Mouse (Mus musculus): ENCODE measurements around the gene Gna13.
"Not testable (repeated sequence)": the region's sequence is repeated elsewhere in the genome, so short reads cannot be mapped to it uniquely, and the experiment has no call there.

Gene Gna13

DNA sequence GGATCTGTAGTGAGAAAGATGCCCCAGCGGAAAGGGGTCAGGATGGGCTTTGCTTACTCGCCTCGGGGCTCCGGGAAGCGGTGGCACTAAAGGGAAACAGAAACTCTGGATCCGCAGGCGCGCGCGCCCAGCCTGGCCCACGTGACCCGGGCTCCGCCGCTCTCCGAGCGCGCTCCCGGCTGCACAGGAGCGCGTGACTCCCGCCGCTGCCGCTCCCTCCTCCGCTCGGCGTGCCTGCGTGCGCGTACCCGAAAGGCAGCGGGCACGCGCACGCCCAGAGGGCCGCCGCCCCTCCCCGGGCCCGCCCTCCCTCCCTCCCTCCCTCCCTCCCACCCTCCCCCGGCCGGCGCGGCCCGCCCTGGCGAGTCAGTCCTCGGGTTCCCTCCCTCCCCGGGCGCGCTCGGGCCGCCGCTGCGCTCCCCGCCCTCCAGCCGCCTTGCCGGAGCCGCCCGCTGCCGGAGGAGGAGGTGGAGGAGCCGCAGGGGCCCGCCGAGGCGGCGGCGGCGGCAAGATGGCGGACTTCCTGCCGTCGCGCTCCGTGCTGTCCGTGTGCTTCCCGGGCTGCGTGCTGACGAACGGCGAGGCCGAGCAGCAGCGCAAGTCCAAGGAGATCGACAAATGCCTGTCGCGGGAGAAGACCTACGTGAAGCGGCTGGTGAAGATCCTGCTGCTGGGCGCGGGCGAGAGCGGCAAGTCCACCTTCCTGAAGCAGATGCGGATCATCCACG is at the start of gene Gna13:
Gene Gna13 (plus strand): TSS at position 369 of the 728 bp plus-strand sequence.
- peak; percentile 91 to 93 for DNase-seq (ENCODE audit: low spot score in 2 of 2)

DNA sequence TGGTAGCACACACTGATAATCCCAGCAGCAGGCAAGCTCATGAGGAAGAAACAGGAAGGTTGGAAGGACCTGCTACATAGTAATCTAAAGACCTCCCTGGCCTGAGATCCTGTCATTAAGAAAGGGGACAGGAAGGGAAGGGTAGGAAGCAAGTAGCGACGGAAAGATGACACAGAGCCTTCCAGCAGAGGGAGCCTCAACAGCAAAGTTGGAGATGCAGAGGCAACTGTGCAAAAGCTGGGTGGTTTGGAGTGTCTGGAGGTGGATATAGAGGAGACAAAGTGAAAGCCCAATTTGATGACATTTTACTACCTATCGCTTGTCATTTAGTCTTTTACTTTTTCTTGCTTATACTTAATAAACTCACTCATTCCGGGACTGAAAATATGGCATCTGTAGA is 45.7 kb upstream of the Gna13 start:
- DNase-seq (ENCODE audit: low spot score in 2 of 2): no peak

DNA sequence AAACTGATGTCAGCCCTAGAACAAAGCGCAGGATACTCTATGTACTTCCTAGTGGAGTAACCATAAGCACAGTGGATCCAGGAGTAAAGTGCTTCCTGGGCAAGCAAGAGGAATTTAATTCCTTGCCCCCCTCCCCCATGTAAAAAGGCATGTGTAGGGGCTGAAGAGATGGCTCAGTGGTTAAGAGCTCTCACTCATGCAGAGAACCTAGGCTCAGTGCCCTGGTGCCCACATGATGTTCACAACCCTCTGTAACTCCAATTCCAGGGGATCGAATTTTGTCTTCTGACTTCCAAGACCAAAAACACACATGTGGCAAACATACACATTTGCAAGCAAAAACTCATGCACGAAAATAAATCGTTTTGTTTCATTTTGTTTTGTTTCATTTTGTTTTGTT is 43.2 kb upstream of the Gna13 start:
- no peak for DNase-seq (ENCODE audit: low spot score in 2 of 2)

DNA sequence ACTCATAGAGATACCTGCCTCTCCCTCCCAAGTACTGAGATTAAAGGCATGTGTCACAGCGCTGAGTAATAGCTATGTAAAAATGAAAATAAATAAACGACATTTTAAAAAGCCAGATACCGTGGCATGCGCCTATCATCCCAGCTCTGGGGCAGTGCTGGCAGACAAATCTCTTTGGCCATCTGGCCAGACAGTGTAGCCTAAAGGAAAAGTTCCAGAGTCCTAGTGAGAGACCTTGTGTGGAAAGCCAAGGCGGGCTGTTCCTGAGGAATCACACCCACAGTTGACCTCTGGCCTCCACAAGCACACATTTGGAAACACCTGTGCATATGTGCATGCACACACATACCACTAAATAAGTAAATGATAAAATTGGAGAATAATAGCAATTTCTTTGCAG is 42.7 kb upstream of the Gna13 start:
- DNase-seq (ENCODE audit: low spot score in 2 of 2): no peak

GRCm38 (mm10) chr11:109320361-109320933 is 42.2 kb upstream of the Gna13 start:
- DNase-seq (ENCODE audit: low spot score in 2 of 2): no peak

DNA sequence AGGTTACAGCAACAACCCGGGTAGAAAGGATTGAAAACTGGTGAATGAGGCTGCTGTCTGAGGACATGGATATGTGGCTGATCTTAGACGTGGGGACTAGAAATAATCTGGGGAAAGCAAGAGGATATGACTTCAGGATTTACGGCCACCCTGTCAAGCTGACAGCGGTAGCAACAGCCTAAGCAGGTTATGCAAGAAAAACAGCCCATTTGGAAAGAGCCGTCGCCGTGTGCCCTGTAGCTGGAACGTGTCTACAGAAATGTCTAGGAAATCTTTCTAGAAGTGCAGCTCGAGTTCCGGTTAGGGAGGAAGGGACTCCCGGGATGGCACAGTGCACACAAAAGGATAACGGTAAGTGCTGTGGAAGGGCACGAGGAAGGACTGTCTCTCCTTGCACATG is 36.4 kb upstream of the Gna13 start:
- no peak for DNase-seq (ENCODE audit: low spot score in 2 of 2)

DNA sequence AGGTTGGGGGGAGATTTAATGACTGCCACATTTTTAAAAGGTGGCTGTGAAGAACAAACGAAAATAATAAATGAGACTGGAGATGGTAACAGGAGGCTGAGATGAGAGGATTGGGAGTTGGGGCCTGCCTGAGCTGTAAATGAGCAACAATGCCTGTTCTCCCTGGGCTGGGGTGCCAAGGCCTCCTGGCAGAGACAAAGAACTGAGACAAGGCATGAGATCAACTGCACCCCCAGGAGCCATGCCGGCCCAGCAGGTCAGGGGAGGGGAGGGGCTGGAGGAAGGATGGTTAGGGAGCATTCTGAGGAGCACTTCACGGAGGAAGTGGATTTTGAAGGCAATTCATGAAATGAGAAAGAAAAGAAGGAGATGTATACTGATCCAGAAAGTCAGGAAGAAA is 35.2 kb upstream of the Gna13 start:
- DNase-seq (ENCODE audit: low spot score in 2 of 2): no peak

DNA sequence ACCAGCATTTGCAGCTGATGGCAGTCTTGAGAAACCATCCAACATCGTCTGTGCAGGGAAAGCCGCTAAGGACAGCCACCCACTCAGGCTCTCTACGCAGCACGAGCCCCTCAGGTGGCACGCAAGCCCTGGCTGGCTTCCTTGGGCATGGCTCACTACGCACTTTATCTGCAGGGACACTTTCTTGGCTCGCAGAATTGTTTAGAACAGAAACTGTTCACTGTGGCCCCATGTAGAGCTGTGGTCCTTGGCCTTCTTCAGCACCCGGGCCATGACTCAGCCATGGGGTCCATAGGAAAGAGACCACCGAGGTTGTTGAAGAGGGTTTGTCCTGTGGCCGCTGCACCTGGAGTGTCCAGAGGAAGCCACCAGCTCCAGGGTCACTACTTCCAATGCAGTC is 34.7 kb upstream of the Gna13 start:
- DNase-seq (ENCODE audit: low spot score in 2 of 2): no peak

GRCm38 (mm10) chr11:109329331-109329730 is 33.3 kb upstream of the Gna13 start:
- no peak for DNase-seq (ENCODE audit: low spot score in 2 of 2)

DNA sequence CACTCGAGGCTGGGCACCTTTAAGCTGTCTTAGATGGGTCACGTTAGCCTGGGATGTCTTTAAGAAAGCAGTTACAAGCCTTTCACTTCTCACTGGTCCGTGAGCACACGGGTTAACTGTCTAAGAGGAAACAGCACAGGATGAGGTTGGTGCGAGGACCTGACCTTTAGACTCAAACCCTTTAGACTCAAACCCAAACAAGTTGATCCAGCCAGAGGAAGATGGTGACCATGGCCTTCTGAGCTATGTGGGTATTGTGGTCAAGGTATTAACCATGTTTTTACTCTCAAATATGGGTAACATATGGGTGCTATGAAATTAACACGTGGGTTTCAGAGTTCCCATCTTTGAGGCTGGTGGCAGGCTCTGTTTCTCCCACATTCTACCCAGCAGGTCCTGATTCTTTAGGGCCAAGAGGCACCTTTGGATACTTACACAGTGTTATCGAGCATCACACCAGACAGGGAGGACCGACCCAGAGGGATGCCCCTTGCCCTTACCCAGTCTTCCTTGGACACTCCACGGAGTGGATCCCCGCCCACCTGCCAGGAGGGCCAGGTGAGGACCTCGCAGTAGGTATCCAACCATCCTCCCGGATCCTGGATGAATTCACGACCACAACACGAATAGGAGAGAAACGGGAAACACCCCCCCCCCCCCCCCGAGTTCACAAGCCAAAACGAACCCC is 31.8 kb upstream of the Gna13 start:
- DNase-seq (ENCODE audit: low spot score in 2 of 2): no peak

- peak; percentile 89 to 94 for DNase-seq (ENCODE audit: low spot score in 2 of 2)
These were observed 31.2 kb upstream of the Gna13 start for GRCm38 (mm10) chr11:109331424-109331824.

GRCm38 (mm10) chr11:109332722-109333121 is 29.9 kb upstream of the Gna13 start:
- DNase-seq (ENCODE audit: low spot score in 2 of 2): no peak

DNA sequence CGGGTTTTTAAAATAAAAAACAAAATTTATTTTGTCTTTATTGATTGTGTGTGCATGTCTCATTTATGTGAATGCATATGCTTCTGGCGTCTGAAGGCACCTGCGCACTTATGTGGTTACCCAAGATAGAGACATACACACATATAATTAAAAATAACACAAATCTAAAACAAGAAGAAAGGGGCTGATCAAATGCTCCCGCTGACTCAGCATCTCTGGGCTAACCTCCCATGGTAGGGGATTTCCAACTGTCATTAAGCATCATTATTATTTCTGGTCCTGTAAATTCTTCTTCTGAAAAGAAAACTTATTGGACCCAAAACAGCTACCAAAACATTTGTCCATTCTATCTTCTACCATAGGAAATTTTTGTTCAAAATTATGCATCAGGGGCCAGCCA is 27.9 kb upstream of the Gna13 start:
- no peak for DNase-seq (ENCODE audit: low spot score in 2 of 2)

- DNase-seq (ENCODE audit: low spot score in 2 of 2): no peak
These were observed 26.7 kb upstream of the Gna13 start for GRCm38 (mm10) chr11:109335890-109336289.

GRCm38 (mm10) chr11:109339155-109339938 is 23.3 kb upstream of the Gna13 start:
- DNase-seq (ENCODE audit: low spot score in 2 of 2): no peak

DNA sequence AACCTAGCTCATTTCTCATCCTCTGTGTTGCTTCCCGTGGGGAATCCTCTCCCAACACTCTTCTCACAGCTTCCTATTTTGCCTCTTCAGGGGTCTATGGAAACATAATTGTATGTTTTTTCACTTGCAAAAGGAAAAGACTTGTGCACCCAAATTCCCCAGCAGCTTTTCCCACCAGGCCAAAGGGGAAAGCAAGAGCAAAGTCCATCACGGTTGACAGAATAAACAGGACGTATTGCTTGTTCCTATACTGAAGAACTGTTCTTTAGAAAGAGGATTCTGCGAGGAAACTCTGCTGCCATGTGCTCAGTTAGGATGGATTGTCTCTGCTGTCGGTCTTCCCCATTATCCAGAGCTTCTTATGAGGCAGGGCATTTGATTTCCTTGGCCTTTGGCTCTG is 22.1 kb upstream of the Gna13 start:
- DNase-seq (ENCODE audit: low spot score in 2 of 2): no peak

DNA sequence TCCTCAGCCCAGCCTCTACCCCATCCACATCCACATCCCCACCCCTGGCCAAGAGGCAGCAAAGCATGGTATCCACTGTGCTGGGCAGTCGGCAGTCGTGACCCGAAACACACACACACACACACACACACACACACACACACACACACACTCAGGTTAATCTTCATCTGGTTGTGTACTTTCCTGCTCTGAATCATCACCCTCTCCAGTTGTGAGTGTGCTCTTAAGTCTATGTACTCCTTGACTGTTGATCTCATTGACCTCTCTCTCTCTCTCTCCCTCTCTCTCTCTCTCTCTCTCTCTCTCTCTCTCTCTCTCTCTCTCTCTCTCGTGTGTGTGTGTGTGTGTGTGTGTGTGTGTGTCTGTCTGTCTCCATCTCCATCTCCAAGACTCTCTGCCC is 20.0 kb upstream of the Gna13 start:
- DNase-seq (ENCODE audit: low spot score in 2 of 2): not testable (repeated sequence)

- no peak for DNase-seq (ENCODE audit: low spot score in 2 of 2)
These were observed 19.1 kb upstream of the Gna13 start for GRCm38 (mm10) chr11:109343558-109343957.

- peak; percentile 63 to 65 for DNase-seq (ENCODE audit: low spot score in 2 of 2)
These were observed 18.5 kb upstream of the Gna13 start for GRCm38 (mm10) chr11:109343991-109344599.

DNA sequence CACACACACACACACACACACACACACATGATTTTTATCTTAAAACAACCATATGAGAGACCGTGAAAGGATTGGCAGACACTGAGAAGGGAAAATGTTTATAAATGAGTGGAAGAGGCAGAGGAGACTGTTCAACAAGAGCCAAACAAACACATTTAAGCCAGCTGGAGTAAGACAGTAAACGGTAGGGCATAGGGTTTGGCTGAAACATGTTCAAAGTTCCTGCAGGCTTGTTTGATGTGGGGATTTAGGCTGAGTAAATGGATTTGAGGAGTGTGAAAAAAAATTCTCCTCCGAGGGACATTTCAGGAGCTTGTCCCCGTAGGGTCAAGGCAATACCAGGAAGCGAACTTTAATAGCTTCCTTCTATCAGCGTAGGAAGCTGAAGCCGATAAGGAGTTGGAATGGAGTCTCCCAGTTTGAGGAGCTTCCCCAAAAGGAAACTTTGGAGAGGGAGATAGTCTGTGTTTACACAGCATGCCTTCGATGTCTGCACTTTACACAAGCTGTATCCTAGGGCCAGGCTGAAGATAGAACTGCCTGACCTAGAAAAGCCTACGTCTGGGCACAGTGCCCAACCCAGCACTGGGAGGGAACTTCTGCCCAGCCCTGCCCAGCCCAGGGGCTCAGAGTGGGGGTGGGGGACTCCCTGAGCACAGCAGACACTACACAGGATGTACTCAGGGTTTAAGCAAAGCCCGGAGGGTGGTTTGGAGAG is 15.2 kb upstream of the Gna13 start:
- peak; percentile 86 to 90 for DNase-seq (ENCODE audit: low spot score in 2 of 2)

- no peak for DNase-seq (ENCODE audit: low spot score in 2 of 2)
These were observed 14.2 kb upstream of the Gna13 start for GRCm38 (mm10) chr11:109348408-109348807.

Measured in heart, adult 9 months (tissue).